Mouse (Mus musculus) heart, adult 2 months (tissue): ENCODE results near the gene Inhbb. TPM values are rescaled to one million over a fixed set of nuclear protein-coding genes. Genes with fewer than 3 reads are reported as not detected.

Experiments
- DNase-seq, 2 experiments: peaks; one replicate each; pipeline ENCODE4 v3.0.0; 2021
- H3K27ac ChIP-seq: fragments of 200-600 bp; 2 replicates; pipeline ENCODE4 v1.8.1; 2022
- H3K27me3 ChIP-seq: fragments of 200-500 bp; 2 replicates; pipeline ENCODE4 v1.6.1; 2012; ENCODE audit warnings: mild to moderate bottlenecking, low read length, inconsistent platforms, mixed read lengths; ENCODE audit not compliant: control insufficient read depth, insufficient read depth
- H3K36me3 ChIP-seq: fragments of 200-500 bp; 2 replicates; pipeline ENCODE4 v1.6.1; 2012; ENCODE audit warnings: low read length, inconsistent platforms; ENCODE audit not compliant: control insufficient read depth, insufficient read depth
- H3K4me1 ChIP-seq: fragments of 200-500 bp; 2 replicates; pipeline ENCODE4 v1.6.1; 2011; ENCODE audit warnings: low read length; ENCODE audit not compliant: control insufficient read depth, insufficient read depth
- H3K4me3 ChIP-seq: fragments of 200-600 bp; 2 replicates; pipeline ENCODE4 v1.8.1; 2022
- H3K79me2 ChIP-seq: fragments of 200-500 bp; replicated peaks from 2 replicates; pipeline ENCODE4 v1.6.1; 2012; ENCODE audit warnings: mild to moderate bottlenecking, inconsistent platforms, low read length, moderate library complexity, mixed read lengths; ENCODE audit not compliant: control insufficient read depth, insufficient read depth
- H3K9ac ChIP-seq: fragments of 200-500 bp; 2 replicates; pipeline ENCODE4 v1.6.1; 2012; ENCODE audit warnings: low read depth, mild to moderate bottlenecking, control low read depth, inconsistent platforms, low read length, mixed read lengths
- CTCF ChIP-seq: fragments of 200-600 bp; IDR thresholded peaks from 2 replicates; pipeline ENCODE4 v1.8.1; 2022; ENCODE audit warnings: antibody characterized with exemption, mild to moderate bottlenecking, moderate library complexity
- EP300 ChIP-seq: fragments of 200-500 bp; IDR thresholded peaks from 2 replicates; pipeline ENCODE4 v1.6.1; 2011; ENCODE audit warnings: low read depth, low read length, control low read depth; ENCODE audit not compliant: insufficient read depth
- POLR2A ChIP-seq: fragments of 200-500 bp; IDR thresholded peaks from 2 replicates; pipeline ENCODE4 v1.6.1; 2011; ENCODE audit warnings: mild to moderate bottlenecking, low read depth, low read length, control low read depth; ENCODE audit not compliant: insufficient read depth
- WGBS: fragments of 180-500 bp; shearing (Covaris S2); methylation state at CpG from one replicate; pipeline ENCODE4 v1.1.7; 2018; 5-methylcytosine and 5-hydroxymethylcytosine counted together
- intact Hi-C: fragments of 180-260 bp; cut with DNase I; formaldehyde crosslinking; loops from one replicate; pipeline ENCODE4 v1.15.1; 2025
- polyA plus RNA-seq: library from polyadenylated mRNA; depleted of rRNA; stranded (reverse); fragments of >200 nt; gene quantifications from 2 replicates; pipeline ENCODE4 v1.2.3, GENCODE M21; 2012
- total RNA-seq, 2 experiments: library from RNA; stranded (reverse); gene quantifications; 2 replicates each; pipeline ENCODE4 v1.2.3; 2021

The Inhbb gene
- total and polyA plus RNA-seq, 3 experiments = 0.99 to 2.2 (median 1.1) TPM

DNA sequence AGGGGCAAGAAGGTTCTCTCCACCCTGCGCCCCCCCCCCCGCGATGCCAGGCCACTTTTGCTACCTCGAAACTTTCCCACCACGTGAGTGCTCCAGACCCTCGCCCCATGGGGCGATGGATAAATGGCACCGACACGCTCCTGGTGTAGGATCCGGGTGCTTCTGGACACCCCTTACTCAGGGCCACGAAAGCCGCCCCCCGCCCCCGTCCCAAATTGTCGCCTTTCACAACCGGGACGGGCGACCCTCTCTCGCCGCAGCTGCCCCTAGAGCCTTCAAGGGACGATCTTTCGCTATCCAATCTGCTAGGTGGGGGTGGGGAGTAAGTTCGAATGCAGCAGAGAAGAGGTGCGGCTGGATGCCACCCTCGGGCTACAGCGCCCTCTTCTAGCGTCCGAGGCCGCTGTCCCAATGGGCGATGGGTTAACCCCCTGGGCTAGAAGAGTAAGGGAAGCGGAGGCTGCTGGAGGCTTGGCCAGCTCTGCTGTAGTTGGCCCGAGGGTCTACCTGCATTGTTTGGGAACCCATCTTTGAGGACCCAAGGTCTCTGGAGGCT, 490 bp upstream of the Inhbb start:
- H3K4me1 ChIP-seq = no peaks in the 10 kb centered on the region
- intact Hi-C loops = loop anchor here (1.0 to 10.0 kb wide), 2 partner anchors 168 to 328 kb away; no protein-coding TSS in a partner anchor
- peak overlapping the region; percentile 82 for H3K9ac ChIP-seq
- 2% methylated on average over 31 of the region's 32 CpGs for WGBS
- H3K79me2 ChIP-seq = no peaks in the 10 kb centered on the region
- H3K27ac ChIP-seq = no peak overlapping the region
- H3K27me3 ChIP-seq = peaks cover 11% of the 10 kb centered on the region
- peak; percentile 12 to 30 for DNase-seq
- no peak for TF ChIP-seq EP300
- peak; percentile 30 for TF ChIP-seq CTCF
- H3K36me3 ChIP-seq = no peaks in the 10 kb centered on the region
- H3K4me3 ChIP-seq = peak overlapping the region; percentile 69

DNA sequence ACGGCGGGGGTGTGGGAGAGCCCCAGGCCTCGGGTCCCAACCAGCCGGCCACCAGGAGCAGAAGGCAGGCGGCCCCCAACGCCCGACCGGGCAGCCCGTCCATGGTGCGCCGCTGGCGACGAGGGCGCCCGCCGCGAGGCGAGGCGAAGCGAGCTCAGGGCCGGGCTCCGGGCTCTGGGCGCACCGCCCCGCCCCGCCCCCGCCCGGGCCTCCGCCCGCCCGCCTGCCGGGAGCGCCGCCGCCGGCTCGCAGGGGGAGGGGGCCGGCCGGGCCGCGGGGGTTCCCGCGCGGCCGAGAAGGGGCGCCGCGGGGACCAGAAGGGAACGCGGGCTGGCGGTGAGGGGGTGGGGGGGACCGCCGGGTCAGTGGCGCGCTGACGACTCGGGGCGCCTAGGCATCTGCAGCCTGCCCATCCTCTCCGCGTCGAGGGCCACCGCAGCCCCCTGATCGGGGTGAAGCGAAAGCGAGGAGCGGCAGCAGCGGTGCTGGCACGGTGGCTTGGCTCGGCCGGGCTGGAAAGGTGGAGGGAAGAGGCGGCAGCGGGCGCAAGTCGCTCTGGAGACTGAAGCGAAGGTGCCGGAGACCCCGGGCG, 968 bp downstream of the Inhbb start:
- DNase-seq = peak; percentile 59 to 67
- intact Hi-C loops = loop anchor here (10.0 kb wide), 1 partner anchor 166 kb away; no protein-coding TSS in a partner anchor

DNA sequence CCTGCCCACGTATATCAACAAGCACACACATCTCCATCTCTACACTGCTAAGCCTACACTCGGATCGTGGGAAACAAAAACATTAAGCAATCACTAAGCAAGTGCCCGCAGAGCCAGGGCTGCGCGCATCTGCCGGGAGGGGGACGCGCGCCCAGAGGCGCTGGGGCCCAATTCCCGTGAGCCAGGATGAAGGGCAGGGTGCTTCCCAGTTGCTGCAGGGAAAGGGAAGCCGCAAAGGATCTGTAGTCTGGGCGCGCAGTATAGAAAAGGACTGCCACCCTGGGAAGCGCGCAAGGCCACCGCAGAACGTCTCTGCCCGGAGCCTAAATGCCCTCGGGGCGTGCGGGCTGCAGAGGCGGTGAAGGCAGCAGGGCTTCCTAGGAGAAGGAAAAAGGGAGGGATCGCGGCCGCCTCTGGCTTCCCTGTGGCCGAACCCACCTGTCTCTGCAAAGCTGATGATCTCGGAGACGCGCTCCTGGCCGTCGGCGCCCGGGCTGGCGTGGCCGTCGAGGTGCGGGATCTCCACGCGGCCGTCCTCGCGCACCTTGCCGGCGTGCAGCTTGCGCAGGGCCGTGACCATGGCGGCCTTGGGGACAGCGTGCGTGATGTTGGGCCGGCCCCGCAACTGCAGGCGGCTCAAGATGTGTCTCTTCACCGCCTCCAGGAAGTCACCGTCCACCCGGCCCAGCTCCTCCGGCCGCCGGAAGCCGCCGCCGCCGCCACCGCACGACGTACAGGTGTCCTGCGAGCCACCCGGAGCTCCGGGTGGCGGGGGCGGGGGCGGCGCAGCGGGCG, 1.7 kb downstream of the Inhbb start:
- H3K27me3 ChIP-seq = peaks cover 11% of the 10 kb centered on the region
- intact Hi-C loops = loop anchor here (10.0 kb wide), 1 partner anchor 166 kb away; no protein-coding TSS in a partner anchor
- WGBS = 2% methylated on average over 76 of the region's 76 CpGs
- DNase-seq = peak; percentile 10 to 45
- H3K9ac ChIP-seq = peak overlapping the region; percentile 23
- H3K4me3 ChIP-seq = peak overlapping the region; percentile 44
- H3K79me2 ChIP-seq = no peaks in the 10 kb centered on the region
- no peak overlapping the region for H3K27ac ChIP-seq
- no peaks in the 10 kb centered on the region for H3K36me3 ChIP-seq
- no peaks in the 10 kb centered on the region for H3K4me1 ChIP-seq
- TF ChIP-seq CTCF = no peak
- no peak for TF ChIP-seq POLR2A
- TF ChIP-seq EP300 = no peak

More for the DNA sequence above, 968 bp downstream of the Inhbb start:
- no peaks in the 10 kb centered on the region for H3K36me3 ChIP-seq
- peak overlapping the region; percentile 69 for H3K4me3 ChIP-seq
- peaks cover 11% of the 10 kb centered on the region for H3K27me3 ChIP-seq
- H3K4me1 ChIP-seq = no peaks in the 10 kb centered on the region
- H3K27ac ChIP-seq = no peak overlapping the region; the same call in 1 of the 2 replicates
- WGBS = under 1% methylated on average over 73 of the region's 78 CpGs
- H3K79me2 ChIP-seq = no peaks in the 10 kb centered on the region
- H3K9ac ChIP-seq = peak overlapping the region; percentile 82
- TF ChIP-seq CTCF = no peak
- no peak for TF ChIP-seq POLR2A
- no peak for TF ChIP-seq EP300

DNA sequence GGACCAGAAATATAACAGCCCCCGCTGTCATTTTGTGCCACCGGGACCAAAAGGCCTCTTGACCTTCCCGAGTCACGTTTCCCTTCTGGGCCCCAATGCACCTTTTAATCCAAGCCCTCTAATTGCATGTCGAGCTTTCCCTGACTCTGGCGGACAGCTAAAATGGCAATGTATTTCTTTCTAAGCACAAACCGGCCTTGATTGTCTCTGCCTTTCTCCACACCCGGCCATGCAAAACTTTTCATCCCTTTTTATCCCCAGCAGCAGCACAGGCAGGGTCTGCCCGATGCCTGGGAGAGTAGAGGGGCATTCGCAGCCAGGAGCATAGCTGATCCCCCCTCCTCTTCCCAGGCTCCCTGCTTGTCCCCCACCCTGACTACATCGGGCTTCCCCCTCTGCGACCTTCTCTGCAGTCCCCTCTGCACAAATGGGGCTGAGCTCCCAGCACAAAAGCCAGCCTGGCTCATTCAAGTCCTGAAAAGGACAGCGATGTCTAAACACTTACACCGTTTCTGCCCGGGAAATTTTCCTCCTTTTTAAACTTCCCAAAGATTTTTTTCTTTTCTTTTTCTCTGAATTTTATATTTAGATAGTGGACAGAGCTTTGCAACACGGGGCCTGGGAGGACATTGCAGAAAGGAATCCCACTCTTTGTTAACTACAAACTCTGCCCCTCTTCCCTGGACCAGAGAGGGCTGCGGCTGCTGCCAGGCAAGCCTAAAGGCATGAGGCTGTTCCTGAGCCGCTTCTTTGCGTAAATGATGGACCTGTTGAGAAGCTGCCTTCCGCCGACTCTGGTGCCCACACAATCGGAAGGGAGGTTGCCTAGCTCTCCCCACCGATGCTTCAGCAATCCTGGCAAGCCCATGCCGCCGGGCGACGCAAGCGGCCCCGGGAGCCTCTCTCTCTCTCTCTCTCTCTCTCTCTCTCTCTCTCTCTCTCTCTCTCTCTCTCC, 2.6 kb downstream of the Inhbb start:
- no peaks in the 10 kb centered on the region for H3K4me1 ChIP-seq
- no peaks in the 10 kb centered on the region for H3K79me2 ChIP-seq
- no peaks in the 10 kb centered on the region for H3K36me3 ChIP-seq
- H3K27me3 ChIP-seq = peaks cover 11% of the 10 kb centered on the region
- peak in 1 of 2 experiments; percentile 33 for DNase-seq
- no peak overlapping the region for H3K27ac ChIP-seq
- H3K4me3 ChIP-seq = no peak overlapping the region
- no peak for TF ChIP-seq POLR2A
- no peak for TF ChIP-seq EP300
- no peak for TF ChIP-seq CTCF
- WGBS = 21% methylated on average over 29 of the region's 29 CpGs
- H3K9ac ChIP-seq = no peak overlapping the region
- intact Hi-C loops = loop anchor here (10.0 kb wide), 1 partner anchor 165 kb away; no protein-coding TSS in a partner anchor

DNA sequence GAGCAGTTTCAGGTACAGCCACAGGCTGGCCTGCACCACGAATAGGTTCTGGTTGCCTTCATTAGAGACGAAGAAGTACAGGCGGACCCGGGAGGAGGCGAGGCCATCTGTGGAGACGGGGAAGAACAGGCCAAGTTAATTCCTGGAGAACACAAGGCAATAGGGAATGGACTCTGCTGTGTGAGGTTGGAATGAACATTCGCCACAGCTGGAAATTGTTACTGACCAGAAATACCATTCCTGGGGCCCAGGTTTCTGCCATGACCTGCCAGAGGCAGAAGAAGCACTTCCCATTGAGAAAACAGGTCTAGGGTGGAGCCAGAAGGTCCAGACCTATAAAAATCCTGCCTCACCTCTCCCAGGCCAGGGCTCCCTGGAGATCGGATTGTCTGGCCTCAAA, 4.1 kb downstream of the Inhbb start:
- no peaks in the 10 kb centered on the region for H3K36me3 ChIP-seq
- WGBS = 83% methylated on average over 8 of the region's 8 CpGs
- intact Hi-C loops = no loop called here
- H3K27ac ChIP-seq = no peak overlapping the region
- H3K79me2 ChIP-seq = no peaks in the 10 kb centered on the region
- TF ChIP-seq EP300 (no peak), POLR2A (no peak), CTCF (no peak)
- no peak overlapping the region for H3K9ac ChIP-seq
- H3K4me1 ChIP-seq = no peaks in the 10 kb centered on the region
- no peak overlapping the region for H3K4me3 ChIP-seq
- peaks cover 9% of the 10 kb centered on the region for H3K27me3 ChIP-seq
- no peak for DNase-seq
